Mouse (Mus musculus) intestine, embryonic 16.5 days (tissue): ENCODE results near the gene Zfyve19. TPM values are rescaled to one million over a fixed set of nuclear protein-coding genes. Genes with fewer than 3 reads are reported as not detected.
A peak's percentile ranks its signal among the peaks of the same experiment; 100 is the strongest.

Source experiments
- ATAC-seq: fragments of 200-750 bp; cut with Nextera tagmentation; 2 replicates; pipeline ENCODE4 v1.8.0; 2017; ENCODE audit warnings: moderate TSS enrichment, moderate library complexity
- H3K27ac ChIP-seq: fragments of 300-500 bp; sonication (generic); 2 replicates; pipeline ENCODE4 v1.5.1; 2014; ENCODE audit warnings: mild to moderate bottlenecking, low read length
- H3K27me3 ChIP-seq: fragments of 300-500 bp; sonication (generic); replicated peaks from 2 replicates; pipeline ENCODE4 v1.6.1; 2014; ENCODE audit warnings: low read length, control low read depth, mixed read lengths; ENCODE audit not compliant: control insufficient read depth, insufficient read depth
- H3K36me3 ChIP-seq: fragments of 300-500 bp; sonication (generic); 2 replicates; pipeline ENCODE4 v1.6.1; 2014; ENCODE audit warnings: low read length, control low read depth; ENCODE audit not compliant: control insufficient read depth, insufficient read depth
- H3K4me1 ChIP-seq: fragments of 300-500 bp; sonication (generic); 2 replicates; pipeline ENCODE4 v1.6.1; 2014; ENCODE audit warnings: low read length, control low read depth, mixed read lengths; ENCODE audit not compliant: control insufficient read depth, insufficient read depth
- H3K4me2 ChIP-seq: fragments of 300-500 bp; sonication (generic); 2 replicates; pipeline ENCODE4 v1.6.1; 2014; ENCODE audit warnings: low read depth, low read length, control low read depth
- H3K4me3 ChIP-seq: fragments of 300-500 bp; sonication (generic); 2 replicates; pipeline ENCODE4 v1.5.1; 2014; ENCODE audit warnings: mild to moderate bottlenecking, low read length
- H3K9ac ChIP-seq: fragments of 300-500 bp; sonication (generic); 2 replicates; pipeline ENCODE4 v1.6.1; 2014; ENCODE audit warnings: low read depth, low read length
- H3K9me3 ChIP-seq: fragments of 300-500 bp; sonication (generic); 2 replicates; pipeline ENCODE4 v1.6.1; 2016; ENCODE audit warnings: low read length, control low read depth; ENCODE audit not compliant: control insufficient read depth
- WGBS: fragments of 180-500 bp; shearing (Covaris S2); extraction: QIAGEN DNeasy Blood & Tissue Kit; methylation state at CpG from one replicate; pipeline ENCODE4 v1.1.7; 2014; 5-methylcytosine and 5-hydroxymethylcytosine counted together
- polyA plus RNA-seq: library from polyadenylated mRNA; unstranded; fragments of >200 nt; fragmentation: Nextera tagmentation; extraction: Ambion mirVana; gene quantifications from 2 replicates; pipeline ENCODE4 v1.2.1, GENCODE M21; 2015

The Zfyve19 gene
- polyA plus RNA-seq, 1 experiment from 2014 or later: 69.8 TPM

DNA sequence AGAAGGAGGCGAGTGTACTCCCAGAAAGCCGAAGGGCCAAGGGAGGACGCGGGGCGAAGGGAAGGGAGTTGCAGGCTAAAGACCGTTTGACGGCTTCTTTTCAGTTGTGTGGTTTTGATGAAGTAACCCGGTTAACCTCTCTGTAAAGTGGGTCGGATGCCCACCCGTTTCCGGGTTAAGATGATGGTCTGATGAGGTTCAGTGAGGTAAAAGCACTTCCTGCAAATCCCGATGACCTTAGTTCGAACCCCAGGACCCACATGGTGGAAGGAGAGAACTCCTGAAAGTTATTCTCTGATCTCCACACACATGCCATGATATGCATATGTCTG lies 725 bp downstream of the Zfyve19 start:
- ATAC-seq: peak; percentile 7
- no peaks in the 10 kb centered on the region for H3K27me3 ChIP-seq
- 1% methylated on average over 13 of the region's 13 CpGs for WGBS
- H3K4me2 ChIP-seq: peak overlapping the region; percentile 63
- H3K9me3 ChIP-seq: no peaks in the 10 kb centered on the region
- H3K4me1 ChIP-seq: 0 out of 2 replicates have a peak, but pooled peaks cover 8% of the 10 kb centered on the region
- H3K36me3 ChIP-seq: peaks cover 4% of the 10 kb centered on the region; the same call in 1 of the 2 replicates
- H3K4me3 ChIP-seq: peak overlapping the region; percentile 90
- peak overlapping the region; percentile 75 for H3K27ac ChIP-seq
- H3K9ac ChIP-seq: peak overlapping the region; percentile 88

DNA sequence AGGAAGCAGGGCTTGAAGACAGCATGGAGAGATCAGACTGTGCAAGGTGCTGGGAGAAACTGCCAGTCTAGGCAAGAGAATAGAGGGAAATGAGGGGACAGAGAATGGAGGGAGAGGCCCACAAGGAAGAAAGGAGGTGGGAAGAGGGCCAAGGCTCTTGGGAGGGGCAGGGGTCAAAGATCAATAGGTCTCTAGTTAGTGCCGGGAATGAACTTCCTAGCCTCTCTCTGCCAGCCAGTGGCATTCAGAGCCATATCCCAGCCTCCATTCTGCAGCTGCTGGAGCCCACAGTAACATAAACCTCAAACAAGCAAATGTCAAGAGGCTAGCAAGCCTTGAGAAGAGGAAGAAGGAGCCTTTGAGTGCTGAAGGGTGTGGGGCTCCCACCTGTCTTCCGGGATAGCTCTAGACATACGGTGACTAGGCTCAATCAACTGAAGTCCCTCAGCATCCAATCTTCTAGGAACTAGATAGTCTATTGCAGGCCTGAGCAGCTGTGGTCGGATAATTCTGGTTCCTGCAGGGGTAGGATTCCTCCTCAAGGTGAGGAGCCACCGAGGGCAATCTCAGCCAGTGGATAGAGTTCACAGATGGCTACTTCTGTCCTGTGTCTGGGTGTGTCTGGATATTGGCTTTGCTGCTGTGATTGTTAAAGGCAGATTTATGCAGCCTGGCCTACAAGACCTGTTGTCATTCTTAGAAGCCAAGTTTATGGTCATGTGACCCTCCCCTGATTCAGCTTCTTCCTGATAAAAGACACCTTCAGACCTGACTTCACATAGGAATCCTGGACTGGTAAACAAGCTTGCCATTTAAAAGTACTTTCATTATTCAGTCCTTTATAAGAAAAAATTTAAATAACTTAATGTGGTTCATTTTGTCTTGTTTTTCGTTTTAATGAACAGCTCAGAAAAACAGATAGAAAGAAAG lies 21.6 kb downstream of the Zfyve19 start, which contains the start of gene Ppp1r14d:
Gene Ppp1r14d, minus strand, starts transcription at position 132 of the 930 bp plus-strand sequence.
- WGBS: 59% methylated on average over 6 of the region's 6 CpGs
- no peaks in the 10 kb centered on the region for H3K36me3 ChIP-seq
- peak within 1 kb of the TSS; percentile 46 for H3K4me2 ChIP-seq
- no peaks in the 10 kb centered on the region for H3K27me3 ChIP-seq
- ATAC-seq: peak; percentile 79
- H3K4me1 ChIP-seq: peaks cover 3% of the 10 kb centered on the region; the same call in 1 of the 2 replicates
- peak within 1 kb of the TSS; percentile 34 for H3K4me3 ChIP-seq
- peak within 1 kb of the TSS; percentile 48 for H3K9ac ChIP-seq
- no peaks in the 10 kb centered on the region for H3K9me3 ChIP-seq
- peak within 1 kb of the TSS; percentile 92 for H3K27ac ChIP-seq

DNA sequence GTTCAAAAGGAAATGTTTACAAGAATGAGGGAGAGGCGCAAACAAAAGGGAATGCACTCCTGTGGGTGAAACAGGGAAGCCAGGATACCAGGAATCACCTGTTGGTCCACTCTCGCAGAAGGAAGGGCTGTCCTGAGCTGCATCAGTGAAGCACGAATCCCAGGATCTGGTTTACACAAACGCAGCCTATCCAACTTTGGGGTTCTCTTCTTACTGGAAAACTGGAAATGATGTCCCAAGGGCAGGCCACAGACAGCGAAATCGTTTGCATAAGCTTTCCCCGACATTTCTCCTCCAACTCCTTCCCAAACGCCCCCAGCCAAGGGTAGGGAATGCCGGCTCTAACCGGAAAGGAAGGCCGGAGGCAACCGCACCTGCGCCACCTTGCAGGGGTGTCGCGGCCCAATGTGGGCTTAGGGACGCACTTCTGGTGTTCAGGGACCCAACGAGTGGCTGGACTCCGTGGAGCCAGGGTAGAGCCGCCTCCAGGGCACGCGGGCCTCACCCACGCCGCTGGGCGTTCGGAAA lies 28.3 kb downstream of the Zfyve19 start:
- 5% methylated on average over 25 of the region's 25 CpGs for WGBS
- no peaks in the 10 kb centered on the region for H3K9me3 ChIP-seq
- H3K4me1 ChIP-seq: peaks cover 7% of the 10 kb centered on the region; the same call in 1 of the 2 replicates
- peaks cover 32% of the 10 kb centered on the region for H3K27me3 ChIP-seq
- peak overlapping the region; percentile 63 for H3K4me3 ChIP-seq
- H3K4me2 ChIP-seq: peak overlapping the region; percentile 66
- ATAC-seq: peak; percentile 22; the same call in 1 of the 2 replicates
- peak overlapping the region; percentile 83 for H3K9ac ChIP-seq
- H3K36me3 ChIP-seq: no peaks in the 10 kb centered on the region
- peak overlapping the region; percentile 94 for H3K27ac ChIP-seq

DNA sequence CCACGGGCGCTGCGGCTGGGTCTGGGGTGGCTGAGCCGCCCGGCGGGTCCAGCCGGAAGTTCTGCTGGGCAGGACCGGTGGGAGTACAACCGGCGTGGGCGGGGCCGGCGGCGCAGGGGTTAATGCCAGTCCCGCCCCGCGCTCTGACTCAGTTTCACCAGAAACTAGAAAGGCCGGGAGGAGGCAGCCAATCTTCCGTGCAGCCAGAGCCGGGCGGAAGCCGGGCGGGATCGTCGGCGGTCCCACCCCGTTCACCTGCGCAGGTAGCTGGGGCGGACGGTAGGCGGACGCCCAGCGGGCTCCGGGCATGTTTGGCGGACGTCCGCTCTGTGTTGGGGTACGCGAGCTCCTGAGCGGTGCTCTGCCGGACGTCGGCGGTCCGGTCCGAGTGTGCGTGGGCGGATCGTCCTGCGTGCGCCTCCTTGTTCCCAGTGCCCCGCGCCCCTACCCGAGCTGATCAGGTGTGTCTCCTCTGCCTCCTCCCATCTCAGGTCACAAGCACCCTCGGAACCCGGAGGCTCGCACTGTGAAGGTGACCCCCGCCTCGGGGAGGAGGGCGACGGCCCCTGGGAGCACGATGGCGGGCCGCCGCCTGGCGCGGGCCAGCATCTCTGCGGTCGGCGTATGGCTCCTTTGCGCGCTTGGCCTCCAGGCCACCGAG lies 28.9 kb downstream of the Zfyve19 start, which contains the start of gene Spint1:
Gene Spint1, plus strand, starts transcription at position 153 of the 661 bp plus-strand sequence.
- under 1% methylated on average over 73 of the region's 73 CpGs for WGBS
- peak; percentile 76 for ATAC-seq
- peak within 1 kb of the TSS; percentile 66 for H3K4me2 ChIP-seq

DNA sequence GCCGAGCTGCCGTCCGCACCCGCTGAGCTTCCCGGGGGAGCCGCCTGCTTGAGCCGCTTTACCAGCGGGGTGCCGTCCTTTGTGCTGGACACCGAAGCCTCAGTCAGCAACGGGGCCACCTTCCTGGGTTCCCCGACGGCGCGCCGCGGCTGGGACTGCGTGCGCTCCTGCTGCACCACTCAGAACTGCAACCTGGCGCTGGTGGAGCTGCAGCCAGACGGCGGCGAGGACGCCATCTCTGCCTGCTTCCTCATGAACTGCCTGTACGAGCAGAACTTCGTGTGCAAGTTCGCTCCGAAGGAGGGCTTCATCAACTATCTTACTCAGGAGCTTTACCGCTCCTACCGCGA lies 29.4 kb downstream of the Zfyve19 start:
- peaks cover 9% of the 10 kb centered on the region; the same call in 1 of the 2 replicates for H3K4me1 ChIP-seq
- no peaks in the 10 kb centered on the region for H3K9me3 ChIP-seq
- H3K9ac ChIP-seq: peak overlapping the region; percentile 83
- peak overlapping the region; percentile 66 for H3K4me2 ChIP-seq
- peak overlapping the region; percentile 63 for H3K4me3 ChIP-seq
- peaks cover 32% of the 10 kb centered on the region for H3K27me3 ChIP-seq
- H3K36me3 ChIP-seq: no peaks in the 10 kb centered on the region
- ATAC-seq: 0 out of 2 replicates have a peak, but pooled peaks have one; percentile 1
- under 1% methylated on average over 31 of the region's 31 CpGs for WGBS
- peak overlapping the region; percentile 94 for H3K27ac ChIP-seq

More for the DNA sequence above, 28.9 kb downstream of the Zfyve19 start, which contains the start of gene Spint1:
- Histone ChIP-seq H3K4me3 (peak within 1 kb of the TSS; percentile 63), H3K9ac (peak within 1 kb of the TSS; percentile 83), H3K36me3 (no peaks in the 10 kb centered on the region), H3K27me3 (peaks cover 32% of the 10 kb centered on the region), H3K27ac (peak within 1 kb of the TSS; percentile 94), H3K9me3 (no peaks in the 10 kb centered on the region), H3K4me1 (peaks cover 7% of the 10 kb centered on the region; the same call in 1 of the 2 replicates)

DNA sequence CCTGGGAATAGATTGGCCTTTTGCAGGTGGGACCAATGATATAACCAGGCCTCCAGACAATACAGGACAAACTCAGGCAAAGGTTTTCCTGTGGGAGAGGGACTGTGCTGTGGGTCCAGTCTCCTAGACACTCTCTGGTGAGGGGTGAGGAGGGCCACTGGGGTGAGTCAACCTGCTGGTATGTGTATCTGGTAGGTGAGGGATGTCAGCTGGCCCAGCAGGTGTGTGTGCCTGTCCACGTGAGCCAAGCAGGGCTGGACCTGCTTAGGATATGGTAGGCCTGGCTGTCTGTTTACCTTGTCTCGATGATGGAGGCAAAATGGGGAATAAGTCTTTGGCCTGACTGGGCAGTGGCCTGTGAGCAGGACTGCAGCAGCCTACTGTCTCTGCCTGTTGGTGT lies 30.3 kb downstream of the Zfyve19 start:
- peak; percentile 41 for ATAC-seq

DNA sequence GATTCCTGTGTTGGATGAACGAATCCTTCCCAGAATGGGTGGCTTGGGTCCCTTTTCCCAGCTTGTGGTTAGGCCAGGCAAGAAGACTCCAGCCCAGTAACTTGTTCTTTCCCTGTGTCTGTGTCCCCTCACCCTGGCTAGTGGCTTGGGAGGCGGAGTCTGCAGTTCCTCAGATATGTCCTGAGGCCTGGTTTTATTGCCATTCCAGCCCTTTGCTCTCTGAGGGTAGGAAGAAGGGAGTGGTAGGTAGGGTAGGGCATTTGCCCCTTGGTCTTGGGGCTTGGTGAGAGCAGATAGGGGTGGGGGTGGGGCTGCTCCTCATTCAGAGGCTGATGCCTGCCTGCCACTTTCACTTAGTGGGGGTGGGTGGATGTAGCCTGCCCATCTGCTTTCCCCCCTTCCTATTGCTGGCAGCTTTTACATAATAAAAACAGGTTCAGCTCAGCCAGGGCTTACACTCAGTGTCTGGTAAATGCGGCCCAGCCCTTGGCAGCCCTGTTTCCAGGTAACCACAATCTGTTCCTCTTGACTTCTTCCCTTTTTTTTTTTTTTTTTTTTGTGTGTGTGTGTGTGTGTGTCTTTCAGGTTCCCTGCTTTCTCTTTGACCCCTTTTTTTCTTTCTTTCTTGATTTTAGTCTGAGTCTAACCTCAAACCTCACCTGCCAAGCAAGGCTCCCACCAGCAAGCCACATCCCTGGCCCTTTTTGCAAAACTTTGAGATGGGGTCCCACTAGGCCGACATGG lies 31.8 kb downstream of the Zfyve19 start:
- H3K9ac ChIP-seq: peak overlapping the region; percentile 83
- H3K27me3 ChIP-seq: peaks cover 32% of the 10 kb centered on the region
- H3K4me2 ChIP-seq: peak overlapping the region; percentile 66
- no peaks in the 10 kb centered on the region for H3K9me3 ChIP-seq
- peak; percentile 84 for ATAC-seq
- H3K36me3 ChIP-seq: no peaks in the 10 kb centered on the region
- peak overlapping the region; percentile 63 for H3K4me3 ChIP-seq
- peak overlapping the region; percentile 94 for H3K27ac ChIP-seq
- H3K4me1 ChIP-seq: peaks cover 9% of the 10 kb centered on the region; the same call in 1 of the 2 replicates
- 54% methylated on average over 4 of the region's 4 CpGs for WGBS

More for the DNA sequence above, 30.3 kb downstream of the Zfyve19 start:
- Histone ChIP-seq H3K4me3 (peak overlapping the region; percentile 63), H3K4me2 (peak overlapping the region; percentile 66), H3K27me3 (peaks cover 32% of the 10 kb centered on the region), H3K36me3 (no peaks in the 10 kb centered on the region), H3K9me3 (no peaks in the 10 kb centered on the region), H3K9ac (peak overlapping the region; percentile 83), H3K4me1 (peaks cover 9% of the 10 kb centered on the region; the same call in 1 of the 2 replicates), H3K27ac (peak overlapping the region; percentile 94)
- WGBS: 46% methylated on average over 2 of the region's 2 CpGs

DNA sequence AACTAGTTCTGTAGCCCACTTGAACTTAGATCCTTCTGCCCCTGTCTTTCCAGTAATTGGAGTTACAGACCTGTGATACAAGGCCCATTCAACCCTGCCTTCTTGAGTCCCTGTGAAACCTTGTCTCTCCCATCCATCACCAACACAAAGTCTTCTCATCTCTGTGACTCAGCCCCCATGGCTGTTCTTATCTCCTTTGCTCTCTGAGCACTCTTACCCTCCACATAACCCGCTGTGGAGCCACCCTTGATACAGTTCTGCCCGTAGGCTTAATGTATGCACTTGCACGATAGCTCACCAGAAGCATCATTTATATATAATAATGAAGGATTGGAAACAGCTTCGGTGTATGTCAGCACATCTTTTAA lies 32.4 kb downstream of the Zfyve19 start:
- ATAC-seq: no peak
- peak overlapping the region; percentile 66 for H3K4me2 ChIP-seq
- peak overlapping the region; percentile 38; the same call in 1 of the 2 replicates for H3K27ac ChIP-seq
- H3K4me3 ChIP-seq: peak overlapping the region; percentile 63
- H3K27me3 ChIP-seq: peaks cover 30% of the 10 kb centered on the region
- peaks cover 9% of the 10 kb centered on the region; the same call in 1 of the 2 replicates for H3K4me1 ChIP-seq
- H3K36me3 ChIP-seq: no peaks in the 10 kb centered on the region
- no peak overlapping the region for H3K9ac ChIP-seq
- no peaks in the 10 kb centered on the region for H3K9me3 ChIP-seq
- WGBS: 73% methylated on average over 4 of the region's 4 CpGs
